Mouse (Mus musculus) CD4-positive, CD25-positive, alpha-beta regulatory T cell, adult 9 weeks (primary cell): ENCODE results near the gene Tas2r126. TPM values are rescaled to one million over a fixed set of nuclear protein-coding genes. Genes with fewer than 3 reads are reported as not detected.

Source experiments
- polyA plus RNA-seq: library from polyadenylated mRNA; unstranded; fragments of 100-300 nt; shearing (Covaris generic); gene quantifications from one replicate; pipeline ENCODE4 v1.2.1, GENCODE M21; 2017

The Tas2r126 gene
- polyA plus RNA-seq, result not detected

DNA sequence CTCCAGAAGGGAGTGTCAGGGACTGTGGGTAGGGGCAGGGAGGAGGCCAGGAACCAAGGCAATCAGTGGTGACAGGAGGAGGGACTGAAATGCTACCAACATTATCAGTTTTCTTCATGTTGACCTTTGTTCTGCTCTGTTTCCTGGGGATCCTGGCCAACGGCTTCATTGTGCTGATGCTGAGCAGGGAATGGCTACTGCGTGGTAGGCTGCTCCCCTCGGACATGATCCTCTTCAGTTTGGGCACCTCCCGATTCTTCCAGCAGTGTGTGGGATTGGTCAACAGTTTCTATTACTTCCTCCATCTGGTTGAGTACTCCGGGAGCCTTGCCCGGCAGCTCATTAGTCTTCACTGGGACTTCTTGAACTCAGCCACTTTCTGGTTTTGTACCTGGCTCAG, at the start of gene Tas2r126:
Gene Tas2r126, plus strand, starts transcription at position 90 of the 400 bp plus-strand sequence.

DNA sequence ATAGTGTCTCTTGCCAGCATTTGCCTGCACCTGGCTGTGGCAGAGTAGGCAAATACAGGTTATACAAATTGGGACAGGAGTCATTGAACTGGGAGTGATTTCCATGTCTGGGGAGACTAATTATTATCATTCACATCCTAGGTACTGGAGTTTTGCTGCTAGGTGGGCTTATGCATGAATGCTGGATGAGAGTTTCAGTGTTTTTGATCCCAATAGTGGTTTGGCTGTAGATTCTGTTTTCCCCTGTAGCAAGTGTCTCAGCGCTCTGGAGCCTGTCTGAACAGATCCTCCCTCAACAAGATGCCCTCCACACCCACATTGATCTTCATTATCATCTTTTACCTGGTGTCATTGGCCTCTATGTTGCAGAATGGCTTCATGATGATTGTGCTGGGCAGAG, 34.4 kb upstream of the Tas2r126 start, which contains the start of gene Tas2r143:
Gene Tas2r143, plus strand, starts transcription at position 301 of the 400 bp plus-strand sequence.

DNA sequence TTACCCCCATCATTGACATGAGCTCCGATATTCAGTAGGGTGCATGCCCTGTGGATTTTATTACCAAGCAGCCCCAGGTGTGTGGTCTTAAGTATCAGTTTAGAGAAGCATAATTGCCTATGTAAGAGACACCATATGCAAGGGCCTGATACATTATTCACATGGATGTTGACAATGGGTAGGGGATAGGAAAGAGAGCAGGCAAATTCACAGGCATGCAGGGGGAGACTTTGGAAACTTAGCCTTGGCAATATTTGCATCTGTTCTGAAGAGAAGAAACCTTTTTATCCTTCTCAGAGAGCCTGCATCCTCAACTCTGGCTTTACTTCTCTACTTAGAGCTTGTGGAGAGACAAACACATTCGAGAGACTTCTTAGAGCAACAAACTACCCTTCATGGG, 29.2 kb upstream of the Tas2r126 start, which contains the start of gene Tas2r135:
Gene Tas2r135, plus strand, starts transcription at position 301 of the 400 bp plus-strand sequence.

DNA sequence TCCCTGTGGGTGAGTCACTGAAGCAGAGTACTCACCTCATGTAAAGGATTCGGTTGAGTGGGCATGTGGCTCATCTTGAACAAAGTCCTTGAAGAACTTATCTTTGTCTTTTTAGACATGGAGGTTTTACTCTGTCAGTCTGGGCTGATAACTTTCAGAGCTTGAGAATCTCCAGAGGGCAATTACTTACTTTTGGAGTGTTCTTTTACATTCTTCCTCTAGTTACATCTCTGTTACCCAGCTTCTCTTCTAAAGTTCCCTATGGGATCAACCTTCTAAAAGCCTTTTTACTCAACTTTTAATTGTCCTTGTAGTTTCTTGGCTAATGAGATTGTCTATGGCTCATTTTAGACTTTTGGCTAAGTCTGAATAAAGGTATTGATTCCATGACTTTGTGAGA, 30.8 kb downstream of the Tas2r126 start, which contains the start of gene Olfr458:
Gene Olfr458, minus strand, starts transcription at position 101 of the 400 bp plus-strand sequence.

DNA sequence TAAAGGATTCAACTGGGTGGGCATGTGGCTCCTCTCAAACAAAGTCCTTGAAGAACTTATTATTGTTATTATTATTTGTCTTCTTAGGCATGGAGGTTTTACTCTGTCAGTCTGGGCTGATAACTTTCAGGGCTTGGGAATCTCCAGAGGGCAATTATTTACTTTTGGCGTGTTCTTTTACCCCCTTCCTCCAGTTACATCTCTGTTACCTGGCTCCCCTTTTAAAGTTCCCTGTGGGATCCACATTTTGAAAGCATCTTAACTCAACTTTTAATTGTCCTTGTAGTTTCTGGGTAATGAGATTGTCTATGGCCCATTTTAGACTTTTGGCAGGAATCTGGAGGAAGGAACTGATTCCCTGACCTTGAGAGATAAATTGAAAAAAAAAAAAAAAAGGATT, 41.9 kb downstream of the Tas2r126 start, which contains the start of gene Olfr457:
Gene Olfr457, minus strand, starts transcription at position 101 of the 400 bp plus-strand sequence.

Other genes starting within 250 kb of the Tas2r126 start
- not detected for gene Tas2r144, start 219.2 kb upstream of the Tas2r126 start, polyA plus RNA-seq
- gene Gstk1, start 188.6 kb upstream of the Tas2r126 start, polyA plus RNA-seq, result 15.6 TPM
- not detected for gene Tmem139, start 172.6 kb upstream of the Tas2r126 start, polyA plus RNA-seq
- 79.9 TPM for gene Casp2, start 169.6 kb upstream of the Tas2r126 start, polyA plus RNA-seq
- gene Clcn1, start 147.8 kb upstream of the Tas2r126 start, polyA plus RNA-seq, result not detected
- gene Fam131b, start 109.9 kb upstream of the Tas2r126 start, polyA plus RNA-seq, result not detected
- gene Zyx, start 84.9 kb upstream of the Tas2r126 start, polyA plus RNA-seq, result 53.3 TPM
- gene Epha1, start 61.3 kb upstream of the Tas2r126 start, polyA plus RNA-seq, result 0.21 TPM
- gene Tas2r143, start 34.3 kb upstream of the Tas2r126 start, polyA plus RNA-seq, result not detected
- gene Tas2r135, start 29.1 kb upstream of the Tas2r126 start, polyA plus RNA-seq, result not detected
- not detected for gene Olfr458, start 30.7 kb downstream of the Tas2r126 start, polyA plus RNA-seq
- gene Olfr457, start 41.8 kb downstream of the Tas2r126 start, polyA plus RNA-seq, result not detected
- not detected for gene Olfr456, start 52.7 kb downstream of the Tas2r126 start, polyA plus RNA-seq
- not detected for gene Olfr455, start 113.1 kb downstream of the Tas2r126 start, polyA plus RNA-seq
- gene Tcaf3, start 163.2 kb downstream of the Tas2r126 start, polyA plus RNA-seq, result not detected
- 0.06 TPM for gene Tcaf2, start 210.7 kb downstream of the Tas2r126 start, polyA plus RNA-seq